Mouse (Mus musculus) telencephalon, adult 2 months (tissue): ENCODE measurements at regions not wholly inside any gene's neighbourhood (a gene's known extent, or its start where the extent isn't known, plus 50 kb on each side); places are given as distances from the start of the nearest gene placed in this dataset.

Source experiments
- DNase-seq: peaks from one replicate; pipeline ENCODE4 v3.0.0-alpha.2; 2011; ENCODE audit warnings: low read depth, low spot score

GRCm38 (mm10) chr11:71670111-71671050, 79.3 kb upstream of the Wscd1 start:
- no peak for DNase-seq

GRCm38 (mm10) chr11:71672171-71673050, 77.3 kb upstream of the Wscd1 start:
- DNase-seq, result no peak

GRCm38 (mm10) chr11:71674319-71674718, 75.4 kb upstream of the Wscd1 start:
- no peak for DNase-seq

GRCm38 (mm10) chr11:71675714-71676313, 73.9 kb upstream of the Wscd1 start:
- no peak for DNase-seq

GRCm38 (mm10) chr11:71697017-71697416, 52.7 kb upstream of the Wscd1 start:
- DNase-seq, result no peak

GRCm38 (mm10) chr11:71698836-71699235, 50.9 kb upstream of the Wscd1 start:
- DNase-seq, result no peak
